Mouse (Mus musculus): Measurements from ENCODE around the gene Polr2l.

Gene Polr2l

GRCm38 (mm10) chr7:141475011-141475804 lies at the start of gene Polr2l, which contains the start of gene Tspan4:
Polr2l (minus strand) TSS chr7:141475132.
Tspan4 (plus strand) TSS chr7:141475240.
- peak; percentile 90 to 93 for DNase-seq (ENCODE audit: low spot score in 2 of 2)

GRCm38 (mm10) chr7:141524271-141524670 lies 49.3 kb upstream of the Polr2l start:
- no peak for DNase-seq (ENCODE audit: low spot score in 2 of 2)

- no peak for DNase-seq (ENCODE audit: low spot score in 2 of 2)
Measured at GRCm38 (mm10) chr7:141523007-141523406, 48.1 kb upstream of the Polr2l start.

GRCm38 (mm10) chr7:141519795-141520194 lies 44.9 kb upstream of the Polr2l start:
- DNase-seq (ENCODE audit: low spot score in 2 of 2) = no peak

GRCm38 (mm10) chr7:141518926-141519325 lies 44.0 kb upstream of the Polr2l start:
- no peak for DNase-seq (ENCODE audit: low spot score in 2 of 2)

- DNase-seq (ENCODE audit: low spot score in 2 of 2) = no peak
Measured at GRCm38 (mm10) chr7:141518296-141518695, 43.4 kb upstream of the Polr2l start.

GRCm38 (mm10) chr7:141517638-141518037 lies 42.7 kb upstream of the Polr2l start:
- DNase-seq (ENCODE audit: low spot score in 2 of 2) = no peak

GRCm38 (mm10) chr7:141510681-141511191 lies 35.8 kb upstream of the Polr2l start:
- no peak for DNase-seq (ENCODE audit: low spot score in 2 of 2)

- no peak for DNase-seq (ENCODE audit: low spot score in 2 of 2)
Measured at GRCm38 (mm10) chr7:141510196-141510595, 35.3 kb upstream of the Polr2l start.

- no peak for DNase-seq (ENCODE audit: low spot score in 2 of 2)
Measured at GRCm38 (mm10) chr7:141508160-141508559, 33.2 kb upstream of the Polr2l start.

GRCm38 (mm10) chr7:141506278-141506677 lies 31.3 kb upstream of the Polr2l start:
- DNase-seq (ENCODE audit: low spot score in 2 of 2) = peak in 1 of 2 experiments; percentile 50

GRCm38 (mm10) chr7:141502556-141502905 lies 27.6 kb upstream of the Polr2l start:
- DNase-seq (ENCODE audit: low spot score in 2 of 2) = no peak

- DNase-seq (ENCODE audit: low spot score in 2 of 2) = no peak
Measured at GRCm38 (mm10) chr7:141501820-141502555, 27.1 kb upstream of the Polr2l start.

GRCm38 (mm10) chr7:141497600-141497999 lies 22.7 kb upstream of the Polr2l start:
- no peak for DNase-seq (ENCODE audit: low spot score in 2 of 2)

- DNase-seq (ENCODE audit: low spot score in 2 of 2) = no peak
Measured at GRCm38 (mm10) chr7:141495940-141496339, 21.0 kb upstream of the Polr2l start.

- no peak for DNase-seq (ENCODE audit: low spot score in 2 of 2)
Measured at GRCm38 (mm10) chr7:141495379-141495778, 20.4 kb upstream of the Polr2l start.

GRCm38 (mm10) chr7:141493729-141494128 lies 18.8 kb upstream of the Polr2l start:
- no peak for DNase-seq (ENCODE audit: low spot score in 2 of 2)

GRCm38 (mm10) chr7:141492738-141493137 lies 17.8 kb upstream of the Polr2l start:
- no peak for DNase-seq (ENCODE audit: low spot score in 2 of 2)

- DNase-seq (ENCODE audit: low spot score in 2 of 2) = peak in 1 of 2 experiments; percentile 68
Measured at GRCm38 (mm10) chr7:141491151-141491550, 16.2 kb upstream of the Polr2l start.

- no peak for DNase-seq (ENCODE audit: low spot score in 2 of 2)
Measured at GRCm38 (mm10) chr7:141487141-141487540, 12.2 kb upstream of the Polr2l start.

GRCm38 (mm10) chr7:141486239-141486638 lies 11.3 kb upstream of the Polr2l start:
- no peak for DNase-seq (ENCODE audit: low spot score in 2 of 2)

GRCm38 (mm10) chr7:141485606-141486005 lies 10.7 kb upstream of the Polr2l start:
- DNase-seq (ENCODE audit: low spot score in 2 of 2) = no peak

- no peak for DNase-seq (ENCODE audit: low spot score in 2 of 2)
Measured at GRCm38 (mm10) chr7:141485186-141485585, 10.3 kb upstream of the Polr2l start.

Measured in spleen, postnatal 10 days (tissue).